Mouse (Mus musculus): ENCODE data around the gene Lyz2. TPM values are rescaled to one million over a fixed set of nuclear protein-coding genes. Genes with fewer than 3 reads are reported as not detected.
"Not testable (repeated sequence)": the region's sequence is repeated elsewhere in the genome, so short reads cannot be mapped to it uniquely, and the experiment has no call there.

Lyz2 gene
- polyA plus RNA-seq, 1 experiment from 2014 or later, result 10.6 TPM

- H3K4me2 ChIP-seq, result no peak overlapping the region
- WGBS, result 83% methylated on average over 6 of the region's 6 CpGs
- no peaks in the 10 kb centered on the region for H3K4me1 ChIP-seq (replicated peaks)
- ATAC-seq (ENCODE audit: insufficient number of reproducible peaks, insufficient read depth, low FRiP score, low TSS enrichment, low read depth), result no peak
- H3K9ac ChIP-seq (replicated peaks), result no peak overlapping the region
- no peaks in the 10 kb centered on the region for H3K27me3 ChIP-seq
- H3K9me3 ChIP-seq, result 0 out of 2 replicates have a peak, but pooled peaks cover 5% of the 10 kb centered on the region
- H3K4me3 ChIP-seq (replicated peaks), result no peak overlapping the region
- no peaks in the 10 kb centered on the region for H3K36me3 ChIP-seq
- H3K27ac ChIP-seq, result no peak overlapping the region
Observed at GRCm38 (mm10) chr10:117298336-117298735, 16.2 kb upstream of the Lyz2 start.

DNA sequence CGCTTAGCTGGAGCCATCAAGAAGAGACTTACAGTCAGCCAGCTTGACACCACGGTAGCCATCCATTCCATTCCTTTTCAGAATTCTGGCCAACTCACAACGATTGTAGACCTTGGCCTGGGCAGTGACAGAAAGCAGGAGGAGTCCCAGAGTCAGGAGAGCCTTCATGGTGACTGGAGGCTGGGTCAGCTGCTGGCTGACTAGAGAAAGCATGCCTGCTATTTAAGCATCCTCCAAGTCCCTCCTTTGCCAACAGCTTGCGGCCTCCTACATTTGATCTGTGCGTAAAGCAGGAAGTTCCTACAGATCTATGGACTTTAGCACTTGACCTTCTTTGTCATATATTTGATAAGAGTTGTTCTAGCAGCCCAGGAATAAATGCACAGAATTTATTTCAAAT is 10.6 kb upstream of the Lyz2 start, which contains the start of gene Lyz1:
Gene Lyz1 (minus strand): TSS at position 198 of the 400 bp plus-strand sequence.
- Histone ChIP-seq H3K36me3 (no peaks in the 10 kb centered on the region), H3K4me3 (replicated peaks) (no peak within 1 kb of the TSS), H3K9ac (replicated peaks) (no peak within 1 kb of the TSS), H3K4me2 (no peak within 1 kb of the TSS), H3K27ac (no peak within 1 kb of the TSS), H3K27me3 (no peaks in the 10 kb centered on the region), H3K9me3 (no peaks in the 10 kb centered on the region), H3K4me1 (replicated peaks) (no peaks in the 10 kb centered on the region)
- 83% methylated on average over 5 of the region's 5 CpGs for WGBS
- ATAC-seq (ENCODE audit: insufficient number of reproducible peaks, insufficient read depth, low FRiP score, low TSS enrichment, low read depth), result no peak

- ATAC-seq (ENCODE audit: insufficient number of reproducible peaks, insufficient read depth, low FRiP score, low TSS enrichment, low read depth); H3K9me3 ChIP-seq; H3K4me1 ChIP-seq (replicated peaks); H3K36me3 ChIP-seq; H3K4me3 ChIP-seq (replicated peaks); H3K27me3 ChIP-seq; H3K9ac ChIP-seq (replicated peaks); H3K27ac ChIP-seq; H3K4me2 ChIP-seq: not testable (repeated sequence)
- WGBS, result 97% methylated on average over 6 of the region's 6 CpGs
Observed at GRCm38 (mm10) chr10:117290936-117291335, 8.8 kb upstream of the Lyz2 start.

GRCm38 (mm10) chr10:117290046-117290870 is 8.1 kb upstream of the Lyz2 start:
- H3K27ac ChIP-seq, result no peak overlapping the region
- no peaks in the 10 kb centered on the region for H3K4me1 ChIP-seq (replicated peaks)
- H3K36me3 ChIP-seq, result no peaks in the 10 kb centered on the region
- H3K9me3 ChIP-seq, result no peaks in the 10 kb centered on the region
- no peak for ATAC-seq (ENCODE audit: insufficient number of reproducible peaks, insufficient read depth, low FRiP score, low TSS enrichment, low read depth)
- no peak overlapping the region for H3K4me2 ChIP-seq
- 39% methylated on average over 6 of the region's 6 CpGs for WGBS
- no peak overlapping the region for H3K9ac ChIP-seq (replicated peaks)
- H3K27me3 ChIP-seq, result no peaks in the 10 kb centered on the region
- H3K4me3 ChIP-seq (replicated peaks), result no peak overlapping the region

DNA sequence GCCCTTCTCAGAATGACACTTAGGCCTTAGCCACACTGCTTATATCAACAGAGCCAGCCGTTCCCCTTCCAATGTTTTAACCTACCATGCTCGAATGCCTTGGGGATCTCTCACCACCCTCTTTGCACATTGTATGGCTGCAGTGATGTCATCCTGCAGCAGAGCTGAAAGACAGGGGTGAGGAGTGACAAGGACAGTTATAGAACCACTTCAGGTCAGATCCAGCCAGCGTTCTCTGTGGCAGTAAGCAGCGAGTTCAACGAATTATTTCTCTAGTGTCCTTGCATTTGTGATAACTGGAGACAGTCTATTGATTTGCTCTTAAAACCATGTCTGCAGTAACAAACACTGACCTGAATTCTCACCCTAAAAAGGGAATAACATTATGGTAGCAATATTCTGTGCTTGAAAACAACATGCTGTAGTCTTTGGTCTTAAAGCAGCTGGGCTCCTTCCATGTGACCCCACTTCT is 6.9 kb upstream of the Lyz2 start:
- H3K27me3 ChIP-seq; H3K4me3 ChIP-seq (replicated peaks); H3K9me3 ChIP-seq; H3K9ac ChIP-seq (replicated peaks); H3K27ac ChIP-seq; H3K36me3 ChIP-seq; H3K4me2 ChIP-seq; ATAC-seq (ENCODE audit: insufficient number of reproducible peaks, insufficient read depth, low FRiP score, low TSS enrichment, low read depth); H3K4me1 ChIP-seq (replicated peaks): not testable (repeated sequence)
- 93% methylated on average over 5 of the region's 5 CpGs for WGBS

DNA sequence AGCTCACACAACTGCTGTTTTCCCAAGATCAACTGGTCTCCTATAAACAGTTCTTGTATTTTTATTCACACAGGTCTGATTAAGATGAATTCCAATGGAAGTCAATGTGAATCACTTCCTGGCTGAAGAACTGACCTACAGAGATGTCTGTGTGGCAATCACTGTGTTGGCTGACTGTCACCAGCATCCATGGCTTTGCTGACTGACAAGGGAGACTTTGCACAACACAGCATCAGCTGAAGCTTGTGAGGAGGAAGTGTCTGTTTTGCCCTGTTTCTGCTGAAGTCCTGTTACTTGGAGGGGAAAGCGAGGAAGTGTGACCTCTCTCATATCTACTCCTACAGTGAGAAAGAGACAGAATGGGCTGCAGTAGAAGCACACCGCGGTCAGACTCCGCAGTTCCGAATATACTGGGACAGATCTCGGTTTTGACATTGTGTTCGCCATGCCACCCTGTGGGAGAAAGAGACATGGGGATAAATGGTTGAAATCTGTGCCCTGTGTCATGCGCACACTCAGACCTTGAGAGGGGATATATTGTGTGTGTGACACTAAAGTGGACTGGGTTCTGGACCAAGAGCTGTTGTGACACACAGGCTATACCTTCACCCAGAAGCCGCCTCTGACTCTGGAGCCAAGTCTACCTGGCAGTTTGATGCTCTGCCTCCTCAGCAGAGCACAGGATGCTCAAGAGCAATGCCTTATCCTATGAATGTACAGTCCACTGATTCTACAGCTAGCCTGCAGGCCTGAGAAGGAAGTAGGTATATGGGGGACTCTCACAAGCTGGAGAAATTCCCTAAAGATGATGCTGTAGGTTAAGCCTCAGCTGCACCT is 6.3 kb upstream of the Lyz2 start:
- no peak overlapping the region for H3K4me3 ChIP-seq (replicated peaks)
- no peak for ATAC-seq (ENCODE audit: insufficient number of reproducible peaks, insufficient read depth, low FRiP score, low TSS enrichment, low read depth)
- WGBS, result 92% methylated on average over 9 of the region's 9 CpGs
- H3K9ac ChIP-seq (replicated peaks), result no peak overlapping the region
- no peak overlapping the region for H3K4me2 ChIP-seq
- no peaks in the 10 kb centered on the region for H3K9me3 ChIP-seq
- H3K27me3 ChIP-seq, result no peaks in the 10 kb centered on the region
- H3K4me1 ChIP-seq (replicated peaks), result no peaks in the 10 kb centered on the region
- H3K27ac ChIP-seq, result no peak overlapping the region
- H3K36me3 ChIP-seq, result no peaks in the 10 kb centered on the region

DNA sequence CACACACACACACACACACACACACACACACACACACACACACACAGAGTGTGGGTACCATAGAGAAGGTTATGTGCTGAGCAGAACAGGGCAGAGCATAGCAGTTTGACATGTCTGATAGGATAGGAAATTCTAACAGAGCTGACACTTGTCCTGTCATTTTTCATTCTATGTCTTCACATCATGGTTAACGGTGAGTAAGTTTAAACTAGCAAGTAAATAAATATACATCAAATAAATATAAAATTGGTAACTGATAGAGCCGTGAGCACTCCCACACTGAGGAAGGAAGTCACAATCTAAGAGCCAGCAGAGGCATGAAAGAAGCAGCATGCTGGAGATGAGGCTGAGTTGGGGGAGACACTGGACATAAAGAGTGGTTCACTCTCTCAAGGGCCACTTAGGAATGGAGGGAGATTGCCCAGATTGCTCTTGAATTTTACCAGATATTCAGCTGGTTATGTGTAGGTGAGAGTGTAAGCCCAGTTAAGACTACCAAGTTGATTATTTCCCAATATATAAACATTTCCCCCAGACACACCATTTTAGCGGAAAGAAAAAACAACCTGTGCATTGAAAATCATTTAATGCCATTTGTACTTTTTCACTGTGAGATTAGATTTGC is 5.2 kb upstream of the Lyz2 start:
- Histone ChIP-seq H3K4me3 (replicated peaks) (no peak overlapping the region), H3K27me3 (no peaks in the 10 kb centered on the region), H3K4me1 (replicated peaks) (no peaks in the 10 kb centered on the region), H3K4me2 (no peak overlapping the region), H3K27ac (no peak overlapping the region), H3K9ac (replicated peaks) (no peak overlapping the region), H3K36me3 (no peaks in the 10 kb centered on the region), H3K9me3 (no peaks in the 10 kb centered on the region)
- ATAC-seq (ENCODE audit: insufficient number of reproducible peaks, insufficient read depth, low FRiP score, low TSS enrichment, low read depth), result no peak
- 94% methylated on average over 3 of the region's 3 CpGs for WGBS

GRCm38 (mm10) chr10:117286366-117286970 is 4.3 kb upstream of the Lyz2 start:
- 91% methylated on average over 6 of the region's 6 CpGs for WGBS
- H3K36me3 ChIP-seq, result no peaks in the 10 kb centered on the region
- H3K9me3 ChIP-seq, result no peaks in the 10 kb centered on the region
- H3K4me1 ChIP-seq (replicated peaks), result no peaks in the 10 kb centered on the region
- H3K9ac ChIP-seq (replicated peaks), result no peak overlapping the region
- H3K27me3 ChIP-seq, result no peaks in the 10 kb centered on the region
- no peak overlapping the region for H3K4me3 ChIP-seq (replicated peaks)
- H3K27ac ChIP-seq, result no peak overlapping the region
- no peak for ATAC-seq (ENCODE audit: insufficient number of reproducible peaks, insufficient read depth, low FRiP score, low TSS enrichment, low read depth)
- no peak overlapping the region for H3K4me2 ChIP-seq

- not testable (repeated sequence) for H3K27me3 ChIP-seq; ATAC-seq (ENCODE audit: insufficient number of reproducible peaks, insufficient read depth, low FRiP score, low TSS enrichment, low read depth); H3K9me3 ChIP-seq; H3K36me3 ChIP-seq; H3K9ac ChIP-seq (replicated peaks); H3K4me3 ChIP-seq (replicated peaks); H3K27ac ChIP-seq; H3K4me2 ChIP-seq; H3K4me1 ChIP-seq (replicated peaks)
- WGBS, result 85% methylated on average over 4 of the region's 7 CpGs
Observed at GRCm38 (mm10) chr10:117285584-117285983, 3.5 kb upstream of the Lyz2 start.

GRCm38 (mm10) chr10:117284578-117285520 is 2.7 kb upstream of the Lyz2 start:
- WGBS, result 86% methylated on average over 10 of the region's 10 CpGs
- Histone ChIP-seq H3K27me3 (no peaks in the 10 kb centered on the region), H3K4me3 (replicated peaks) (no peak overlapping the region), H3K36me3 (no peaks in the 10 kb centered on the region), H3K27ac (no peak overlapping the region), H3K9me3 (no peaks in the 10 kb centered on the region), H3K9ac (replicated peaks) (no peak overlapping the region), H3K4me2 (no peak overlapping the region), H3K4me1 (replicated peaks) (no peaks in the 10 kb centered on the region)
- ATAC-seq (ENCODE audit: insufficient number of reproducible peaks, insufficient read depth, low FRiP score, low TSS enrichment, low read depth), result no peak
